Mouse (Mus musculus): Measurements from ENCODE around the gene Zfp831. TPM values are rescaled to one million over a fixed set of nuclear protein-coding genes. Genes with fewer than 3 reads are reported as not detected.

Gene Zfp831
- polyA plus RNA-seq, 1 experiment = 0.65 TPM

GRCm38 (mm10) chr2:174629299-174629850 lies 14.0 kb upstream of the Zfp831 start:
- no peak for DNase-seq
- 74% methylated on average over 6 of the region's 6 CpGs for WGBS
- H3K4me1 ChIP-seq (ENCODE audit: control insufficient read depth, insufficient read depth, low read length) = no peaks in the 10 kb centered on the region
- no peak for TF ChIP-seq CTCF (IDR thresholded peaks at IDR 0.05; ENCODE audit: insufficient read depth, low read length)
- TF ChIP-seq POLR2A (IDR thresholded peaks at IDR 0.05; ENCODE audit: borderline replicate concordance, extremely low read depth, low read depth, low read length) = no peak
- no peak overlapping the region for H3K4me3 ChIP-seq (replicated peaks; ENCODE audit: extremely low read depth, low read depth, low read length)

- H3K4me3 ChIP-seq (replicated peaks; ENCODE audit: extremely low read depth, low read depth, low read length) = no peak overlapping the region
- no peaks in the 10 kb centered on the region for H3K4me1 ChIP-seq (ENCODE audit: control insufficient read depth, insufficient read depth, low read length)
- WGBS = 23% methylated on average over 1 of the region's 1 CpGs
- TF ChIP-seq POLR2A (IDR thresholded peaks at IDR 0.05; ENCODE audit: borderline replicate concordance, extremely low read depth, low read depth, low read length) (no peak), CTCF (IDR thresholded peaks at IDR 0.05; ENCODE audit: insufficient read depth, low read length) (no peak)
- DNase-seq = no peak
Measured at GRCm38 (mm10) chr2:174636750-174637149, 6.6 kb upstream of the Zfp831 start.

DNA sequence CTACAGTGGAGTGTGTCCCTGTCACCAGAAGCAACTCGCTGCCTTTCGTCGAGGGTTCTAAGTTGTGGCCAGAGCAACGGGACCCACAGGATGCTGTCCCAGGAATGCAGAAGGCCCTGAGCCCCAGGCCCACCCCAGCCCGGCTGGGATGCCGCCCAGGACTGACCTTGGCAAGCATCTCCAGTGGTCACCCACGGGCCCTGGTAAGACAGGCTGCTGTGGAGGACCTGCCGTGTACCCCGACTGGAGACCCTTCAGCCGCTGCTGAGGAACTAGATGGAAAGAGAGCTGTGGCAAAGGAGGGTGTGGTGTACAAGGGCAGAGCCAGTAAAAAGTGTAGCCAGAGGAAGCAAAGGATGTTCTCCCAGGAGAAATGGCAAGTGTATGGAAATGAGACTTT lies 1.6 kb downstream of the Zfp831 start:
- 82% methylated on average over 10 of the region's 10 CpGs for WGBS
- Histone ChIP-seq H3K4me3 (replicated peaks; ENCODE audit: extremely low read depth, low read depth, low read length) (no peak overlapping the region), H3K4me1 (ENCODE audit: control insufficient read depth, insufficient read depth, low read length) (no peaks in the 10 kb centered on the region)
- no peak for DNase-seq
- no peak for TF ChIP-seq CTCF (IDR thresholded peaks at IDR 0.05; ENCODE audit: insufficient read depth, low read length)
- TF ChIP-seq POLR2A (IDR thresholded peaks at IDR 0.05; ENCODE audit: borderline replicate concordance, extremely low read depth, low read depth, low read length) = no peak

GRCm38 (mm10) chr2:174652864-174653263 lies 9.5 kb downstream of the Zfp831 start:
- TF ChIP-seq POLR2A (IDR thresholded peaks at IDR 0.05; ENCODE audit: borderline replicate concordance, extremely low read depth, low read depth, low read length) (no peak), CTCF (IDR thresholded peaks at IDR 0.05; ENCODE audit: insufficient read depth, low read length) (no peak)
- 47% methylated on average over 4 of the region's 4 CpGs for WGBS
- no peaks in the 10 kb centered on the region for H3K4me1 ChIP-seq (ENCODE audit: control insufficient read depth, insufficient read depth, low read length)
- no peak for DNase-seq
- no peak overlapping the region for H3K4me3 ChIP-seq (replicated peaks; ENCODE audit: extremely low read depth, low read depth, low read length)

DNA sequence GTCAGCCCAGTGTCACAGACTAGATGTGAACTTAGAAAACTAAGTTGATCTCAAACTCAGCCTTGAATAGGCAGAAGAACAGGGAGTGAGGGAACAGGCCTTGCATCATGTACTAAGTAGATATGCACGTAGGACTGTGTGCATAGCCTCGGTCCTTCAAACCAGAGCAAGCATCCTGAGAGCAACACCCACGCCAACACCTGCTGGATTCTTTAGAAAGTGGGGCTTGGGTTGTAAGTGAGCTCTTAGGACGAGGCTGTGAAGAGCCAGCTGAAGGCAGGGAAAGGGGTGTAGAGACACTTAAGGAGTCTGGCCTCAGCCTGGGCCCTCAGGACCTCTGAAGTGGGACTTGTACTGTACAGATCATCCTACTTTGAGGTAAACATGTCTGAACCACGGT lies 12.0 kb downstream of the Zfp831 start:
- 69% methylated on average over 5 of the region's 5 CpGs for WGBS
- H3K4me1 ChIP-seq (ENCODE audit: control insufficient read depth, insufficient read depth, low read length) = no peaks in the 10 kb centered on the region
- DNase-seq = no peak
- no peak overlapping the region for H3K4me3 ChIP-seq (replicated peaks; ENCODE audit: extremely low read depth, low read depth, low read length)
- TF ChIP-seq POLR2A (IDR thresholded peaks at IDR 0.05; ENCODE audit: borderline replicate concordance, extremely low read depth, low read depth, low read length) (no peak), CTCF (IDR thresholded peaks at IDR 0.05; ENCODE audit: insufficient read depth, low read length) (no peak)

- no peak for DNase-seq
- no peaks in the 10 kb centered on the region for H3K4me1 ChIP-seq (ENCODE audit: control insufficient read depth, insufficient read depth, low read length)
- 73% methylated on average over 8 of the region's 8 CpGs for WGBS
- no peak overlapping the region for H3K4me3 ChIP-seq (replicated peaks; ENCODE audit: extremely low read depth, low read depth, low read length)
- TF ChIP-seq CTCF (IDR thresholded peaks at IDR 0.05; ENCODE audit: insufficient read depth, low read length) = no peak
Measured at GRCm38 (mm10) chr2:174658229-174658844, 15.0 kb downstream of the Zfp831 start.

GRCm38 (mm10) chr2:174659874-174660273 lies 16.5 kb downstream of the Zfp831 start:
- no peak for DNase-seq
- TF ChIP-seq POLR2A (IDR thresholded peaks at IDR 0.05; ENCODE audit: borderline replicate concordance, extremely low read depth, low read depth, low read length) = no peak
- TF ChIP-seq CTCF (IDR thresholded peaks at IDR 0.05; ENCODE audit: insufficient read depth, low read length) = no peak
- no peak overlapping the region for H3K4me3 ChIP-seq (replicated peaks; ENCODE audit: extremely low read depth, low read depth, low read length)
- no peaks in the 10 kb centered on the region for H3K4me1 ChIP-seq (ENCODE audit: control insufficient read depth, insufficient read depth, low read length)
- 78% methylated on average over 4 of the region's 4 CpGs for WGBS

- WGBS = 73% methylated on average over 9 of the region's 9 CpGs
- DNase-seq = no peak
- Histone ChIP-seq H3K4me3 (replicated peaks; ENCODE audit: extremely low read depth, low read depth, low read length) (no peak overlapping the region), H3K4me1 (ENCODE audit: control insufficient read depth, insufficient read depth, low read length) (no peaks in the 10 kb centered on the region)
- TF ChIP-seq CTCF (IDR thresholded peaks at IDR 0.05; ENCODE audit: insufficient read depth, low read length) = no peak
- no peak for TF ChIP-seq POLR2A (IDR thresholded peaks at IDR 0.05; ENCODE audit: borderline replicate concordance, extremely low read depth, low read depth, low read length)
Measured at GRCm38 (mm10) chr2:174660321-174660720, 17.0 kb downstream of the Zfp831 start.

DNA sequence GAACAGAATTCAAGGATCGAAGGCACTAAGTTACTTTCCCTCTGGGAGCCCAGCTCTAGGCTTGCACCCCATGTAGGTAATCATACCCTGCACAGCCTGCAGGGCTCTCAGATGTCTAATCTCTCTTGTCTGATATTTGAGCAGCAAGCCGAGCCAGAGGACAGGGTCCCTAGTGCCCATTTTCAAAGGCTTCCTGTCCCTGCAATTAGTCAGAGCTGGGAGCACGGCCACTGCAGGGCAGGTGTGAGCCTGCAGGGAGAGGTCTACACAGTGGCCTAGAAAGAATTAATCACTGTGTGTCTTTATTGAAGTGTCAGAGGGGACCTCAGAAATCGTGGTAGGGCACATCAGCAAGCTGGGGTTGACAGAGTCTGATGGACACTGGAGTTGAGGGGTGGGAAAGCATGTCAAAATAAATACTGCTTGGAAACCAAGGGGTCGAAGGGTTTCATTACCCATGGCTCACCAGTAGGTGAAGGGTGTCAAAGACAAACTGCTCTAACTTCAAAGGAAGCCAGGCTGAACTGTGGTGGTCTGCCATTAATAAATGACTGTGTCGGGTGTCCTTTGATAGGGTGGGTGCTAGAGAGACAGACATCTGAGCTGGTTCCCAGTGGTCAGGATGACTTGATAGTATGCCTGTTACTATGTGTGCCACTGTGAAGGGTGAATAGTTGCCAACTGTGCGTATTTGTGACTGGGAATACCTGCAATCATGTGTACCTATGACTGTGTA lies 18.3 kb downstream of the Zfp831 start:
- Histone ChIP-seq H3K4me3 (replicated peaks; ENCODE audit: extremely low read depth, low read depth, low read length) (no peak overlapping the region), H3K4me1 (ENCODE audit: control insufficient read depth, insufficient read depth, low read length) (no peaks in the 10 kb centered on the region)
- DNase-seq = no peak
- no peak for TF ChIP-seq CTCF (IDR thresholded peaks at IDR 0.05; ENCODE audit: insufficient read depth, low read length)
- TF ChIP-seq POLR2A (IDR thresholded peaks at IDR 0.05; ENCODE audit: borderline replicate concordance, extremely low read depth, low read depth, low read length) = no peak
- 47% methylated on average over 7 of the region's 7 CpGs for WGBS

DNA sequence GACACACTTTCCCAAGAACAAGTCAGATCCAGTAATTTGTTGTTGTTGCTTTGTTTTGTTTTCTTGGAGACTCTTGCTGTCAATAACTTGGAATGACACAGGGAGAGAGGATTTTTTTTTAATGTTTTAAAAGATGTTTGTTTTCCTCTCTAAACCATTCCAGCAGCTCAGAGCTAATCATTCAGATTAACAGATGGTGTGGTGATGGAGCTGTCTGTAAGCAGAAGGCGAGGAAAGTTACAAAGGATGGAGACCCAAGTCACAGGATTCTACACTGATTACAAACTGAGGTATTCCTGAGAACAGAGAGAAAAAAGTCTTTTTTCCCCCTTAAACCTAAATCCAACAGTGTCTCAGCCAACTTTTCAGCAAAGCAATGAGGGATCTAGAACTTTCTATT lies 19.3 kb downstream of the Zfp831 start:
- Histone ChIP-seq H3K4me1 (ENCODE audit: control insufficient read depth, insufficient read depth, low read length) (no peaks in the 10 kb centered on the region), H3K4me3 (replicated peaks; ENCODE audit: extremely low read depth, low read depth, low read length) (no peak overlapping the region)
- 88% methylated on average over 1 of the region's 1 CpGs for WGBS
- DNase-seq = no peak
- TF ChIP-seq CTCF (IDR thresholded peaks at IDR 0.05; ENCODE audit: insufficient read depth, low read length) (no peak), POLR2A (IDR thresholded peaks at IDR 0.05; ENCODE audit: borderline replicate concordance, extremely low read depth, low read depth, low read length) (no peak)
